Mouse (Mus musculus): ENCODE measurements around the gene Gnl2.

Gnl2 gene

DNA sequence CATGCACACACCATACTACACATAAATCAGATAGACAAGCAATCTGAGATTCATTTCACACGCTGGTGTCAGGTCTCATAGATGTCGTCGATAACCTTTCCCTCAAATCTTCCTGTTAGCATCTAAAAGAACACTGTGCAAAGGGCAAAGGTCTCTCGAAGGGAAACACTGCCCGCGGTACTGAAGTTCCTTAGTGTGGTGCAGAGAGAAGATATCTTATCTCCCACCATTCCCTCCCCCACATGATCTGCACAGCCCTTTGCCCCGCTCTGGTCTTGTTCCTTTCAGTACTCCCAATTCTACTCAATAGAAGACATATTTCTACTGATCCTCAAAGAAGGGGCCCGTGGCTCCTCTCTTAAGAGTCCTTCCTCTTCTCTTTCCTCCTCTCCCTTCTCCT lies 13.4 kb upstream of the Gnl2 start:
- DNase-seq (ENCODE audit: low spot score in 2 of 2) = no peak

- DNase-seq (ENCODE audit: low spot score in 2 of 2) = no peak
Measured at GRCm38 (mm10) chr4:125004886-125005285, 11.5 kb upstream of the Gnl2 start.

GRCm38 (mm10) chr4:125007460-125007859 lies 8.9 kb upstream of the Gnl2 start:
- DNase-seq (ENCODE audit: low spot score in 2 of 2) = no peak

DNA sequence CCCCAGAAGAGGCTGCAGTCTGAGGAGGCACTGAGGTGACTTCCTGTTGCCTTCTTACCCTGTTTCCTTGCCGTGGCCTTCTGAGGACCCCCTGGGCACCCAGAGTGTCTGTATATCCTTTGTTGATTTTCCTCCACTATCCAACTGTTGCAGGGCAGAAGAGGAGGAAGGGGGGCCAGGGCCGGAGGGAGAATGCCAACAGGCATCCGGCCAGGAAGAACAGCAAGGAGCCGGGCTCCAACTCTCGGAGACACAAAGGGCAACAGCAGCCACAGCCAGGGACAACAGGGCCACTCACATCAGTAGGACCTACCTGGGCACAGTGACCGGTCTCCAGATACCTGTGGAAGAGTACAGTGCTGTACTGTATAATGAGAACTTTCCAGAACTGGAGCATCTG lies 8.2 kb upstream of the Gnl2 start:
- DNase-seq (ENCODE audit: low spot score in 2 of 2) = no peak

DNA sequence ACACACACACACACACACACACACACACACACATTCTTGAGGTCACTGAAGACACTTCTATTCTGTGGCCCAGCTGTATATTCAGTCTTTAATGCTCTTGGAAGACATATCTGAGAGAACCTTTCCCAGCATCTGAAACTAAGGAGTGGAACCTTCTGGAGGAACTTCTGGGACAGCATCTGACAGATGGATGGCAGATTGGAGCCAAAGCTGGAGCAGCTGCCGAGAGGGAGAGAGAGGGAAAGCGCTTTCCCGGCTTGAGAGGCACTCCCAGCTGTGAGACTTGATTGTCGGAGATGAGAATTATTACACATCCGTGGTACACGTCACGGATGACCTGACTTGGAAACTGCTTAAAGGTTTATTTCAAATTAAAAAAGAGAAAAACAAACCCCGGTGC lies 7.7 kb upstream of the Gnl2 start:
- DNase-seq (ENCODE audit: low spot score in 2 of 2) = no peak

DNA sequence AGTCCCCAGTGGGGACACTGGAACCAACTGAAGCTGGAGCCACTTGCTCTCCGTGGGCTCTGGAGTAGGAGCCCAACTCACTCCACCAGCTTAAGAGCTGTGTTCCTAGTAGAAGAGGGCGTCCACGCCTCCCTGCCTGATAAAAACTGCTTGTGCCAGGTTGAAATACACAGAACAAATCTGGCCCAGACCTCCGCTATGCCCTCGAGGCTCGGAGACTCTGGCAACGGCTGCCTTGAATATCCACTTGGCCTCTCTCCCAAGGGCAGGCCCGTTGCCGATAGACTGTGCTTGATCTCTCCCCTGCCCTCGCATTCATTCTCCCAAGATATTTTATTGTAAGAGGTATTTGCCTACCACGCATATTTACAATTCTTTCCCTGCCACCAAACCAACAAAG lies 1.0 kb downstream of the Gnl2 start:
- no peak for DNase-seq (ENCODE audit: low spot score in 2 of 2)

DNA sequence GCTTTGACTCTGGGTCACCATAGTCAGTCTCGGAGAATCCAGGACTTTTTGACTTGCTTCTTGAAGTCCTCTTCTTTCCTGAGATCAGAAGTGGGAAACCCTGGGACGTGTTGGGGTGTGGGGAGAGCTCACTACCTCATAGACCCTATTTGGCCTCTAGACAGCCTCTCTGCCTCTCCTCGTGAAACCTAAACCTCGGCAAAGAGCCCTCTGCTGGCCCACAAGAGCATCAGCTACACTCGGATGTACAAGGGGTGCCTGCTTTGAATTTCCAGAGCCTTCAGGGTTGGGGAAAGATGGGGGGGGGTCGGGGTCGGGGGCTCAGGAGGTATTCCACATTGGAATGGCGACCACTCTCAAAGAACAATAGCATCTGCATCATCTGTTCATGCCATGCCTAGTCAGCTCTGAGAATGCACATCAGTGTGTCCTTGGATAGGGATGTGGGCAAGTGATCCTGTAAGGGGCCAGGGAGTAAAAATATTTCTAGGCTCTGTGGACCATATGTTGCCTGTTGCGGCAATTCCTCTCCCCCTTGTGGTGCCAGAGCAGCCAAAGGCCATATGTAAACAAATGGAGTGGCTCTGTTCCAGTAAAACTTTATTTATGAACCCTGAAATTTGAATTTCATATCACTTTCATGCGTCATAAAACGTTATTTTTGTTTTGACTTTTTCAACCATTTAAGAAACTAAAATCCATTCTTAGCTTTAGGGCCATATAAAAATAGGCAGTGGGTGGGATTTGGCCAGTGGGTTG lies 4.6 kb downstream of the Gnl2 start:
- DNase-seq (ENCODE audit: low spot score in 2 of 2) = peak; percentile 26 to 27

GRCm38 (mm10) chr4:125029891-125030614 lies 13.7 kb downstream of the Gnl2 start:
- DNase-seq (ENCODE audit: low spot score in 2 of 2) = peak; percentile 87 to 96

DNA sequence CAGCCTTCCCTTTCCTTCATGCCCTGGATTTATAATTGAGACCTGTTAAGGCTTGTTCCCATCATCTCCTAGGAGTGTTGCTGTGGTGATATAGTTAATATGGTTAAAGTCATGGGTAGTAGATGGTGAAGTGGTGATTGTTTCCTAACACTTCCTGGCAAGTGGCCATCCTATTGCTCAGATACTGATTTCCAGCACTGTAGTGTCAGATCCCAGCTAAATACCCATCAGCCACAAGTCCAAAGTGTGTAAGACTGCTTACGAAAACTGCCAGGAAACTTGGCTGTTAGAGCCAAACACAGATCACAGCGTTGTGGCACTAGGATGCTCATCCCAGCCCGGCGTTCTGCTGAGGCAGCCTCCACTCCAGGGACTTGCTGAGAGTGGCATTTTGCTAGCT lies 18.0 kb downstream of the Gnl2 start:
- DNase-seq (ENCODE audit: low spot score in 2 of 2) = no peak

- DNase-seq (ENCODE audit: low spot score in 2 of 2) = no peak
Measured at GRCm38 (mm10) chr4:125044454-125044853, 28.1 kb downstream of the Gnl2 start.

DNA sequence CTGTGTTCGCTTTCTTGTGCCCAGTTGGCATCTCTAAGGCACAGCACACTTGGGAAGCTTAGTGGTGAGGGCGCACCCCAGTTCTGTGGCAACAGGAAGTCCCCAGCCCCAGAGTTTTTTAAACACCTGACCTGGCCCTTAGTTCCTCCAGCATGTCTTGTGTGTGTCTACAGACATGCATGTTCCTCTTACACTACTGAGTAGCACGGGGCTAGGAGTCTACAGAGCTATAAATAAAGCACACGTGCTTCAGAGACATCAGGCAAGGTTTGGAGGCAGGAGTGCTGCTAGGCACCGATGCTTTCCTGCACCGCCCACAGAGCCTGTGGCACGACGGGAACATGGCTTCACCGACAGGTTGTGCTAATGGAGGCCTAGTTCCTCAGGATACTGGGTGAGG lies 39.0 kb downstream of the Gnl2 start:
- peak in 1 of 2 experiments; percentile 26 for DNase-seq (ENCODE audit: low spot score in 2 of 2)

DNA sequence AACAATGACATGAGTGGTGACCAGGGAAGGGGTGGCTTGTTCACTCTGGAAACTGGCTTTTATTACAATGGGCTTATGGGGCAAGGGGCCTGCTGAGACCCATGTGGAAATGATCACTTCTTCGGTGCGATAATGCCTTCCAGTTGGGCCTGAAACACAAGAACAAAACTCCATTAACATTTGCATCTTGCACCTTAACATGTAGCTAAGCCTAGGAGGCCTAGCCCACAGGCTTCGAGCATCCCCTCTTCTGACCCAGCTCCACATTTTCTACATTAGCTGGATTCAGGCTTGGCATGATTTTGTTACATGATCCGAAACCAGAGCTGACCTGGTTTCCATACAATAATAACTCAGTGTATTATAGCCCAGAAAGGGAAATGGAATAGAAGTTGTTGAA lies 40.1 kb downstream of the Gnl2 start:
- DNase-seq (ENCODE audit: low spot score in 2 of 2) = no peak

GRCm38 (mm10) chr4:125057273-125057672 lies 40.9 kb downstream of the Gnl2 start:
- DNase-seq (ENCODE audit: low spot score in 2 of 2) = no peak

GRCm38 (mm10) chr4:125058033-125058432 lies 41.6 kb downstream of the Gnl2 start:
- no peak for DNase-seq (ENCODE audit: low spot score in 2 of 2)

- peak; percentile 45 to 54 for DNase-seq (ENCODE audit: low spot score in 2 of 2)
Measured at GRCm38 (mm10) chr4:125059025-125059424, 42.6 kb downstream of the Gnl2 start.

- no peak for DNase-seq (ENCODE audit: low spot score in 2 of 2)
Measured at GRCm38 (mm10) chr4:125063829-125064228, 47.4 kb downstream of the Gnl2 start.

DNA sequence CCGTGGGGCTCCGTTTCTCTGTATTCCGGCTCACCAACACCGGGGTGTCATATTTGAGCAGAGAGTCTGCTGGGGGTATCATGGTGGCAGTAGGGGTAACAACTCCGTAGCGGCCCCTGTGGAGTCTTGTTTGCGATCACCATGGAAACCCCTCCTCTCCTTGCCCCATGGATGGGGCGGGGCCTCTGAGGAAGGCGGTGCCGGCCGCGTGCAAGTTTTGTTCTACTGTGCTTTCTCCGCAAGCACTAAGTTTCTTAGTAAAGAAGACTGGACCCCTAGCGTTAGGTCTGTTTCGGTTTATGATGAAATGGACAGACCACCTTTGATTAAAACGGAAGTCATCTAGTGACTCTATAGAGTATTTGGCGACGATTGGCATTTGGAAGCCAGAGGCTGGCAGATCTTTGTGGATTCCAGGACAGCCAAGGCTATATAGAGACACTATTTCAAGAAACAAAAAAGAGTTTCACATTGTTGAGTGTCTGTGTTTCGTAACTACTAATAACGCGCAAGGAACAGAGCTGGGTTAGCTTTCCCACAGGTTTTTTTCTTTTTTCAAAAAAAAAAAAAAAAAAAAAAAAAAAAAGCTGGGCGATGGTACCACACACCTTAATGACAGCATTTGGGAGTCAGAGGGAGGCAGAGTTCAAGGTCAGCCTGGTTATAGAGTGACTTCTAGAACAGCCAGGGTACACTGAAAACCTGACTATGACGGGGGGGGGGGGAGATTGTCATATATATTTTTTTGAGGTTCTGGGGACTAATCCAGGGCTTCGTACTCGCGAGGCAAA lies 49.3 kb downstream of the Gnl2 start, which contains the start of gene Dnali1:
TSS of gene Dnali1 (minus strand) at position 187 of the 791 bp plus-strand sequence.
- peak; percentile 16 to 36 for DNase-seq (ENCODE audit: low spot score in 2 of 2)

DNA sequence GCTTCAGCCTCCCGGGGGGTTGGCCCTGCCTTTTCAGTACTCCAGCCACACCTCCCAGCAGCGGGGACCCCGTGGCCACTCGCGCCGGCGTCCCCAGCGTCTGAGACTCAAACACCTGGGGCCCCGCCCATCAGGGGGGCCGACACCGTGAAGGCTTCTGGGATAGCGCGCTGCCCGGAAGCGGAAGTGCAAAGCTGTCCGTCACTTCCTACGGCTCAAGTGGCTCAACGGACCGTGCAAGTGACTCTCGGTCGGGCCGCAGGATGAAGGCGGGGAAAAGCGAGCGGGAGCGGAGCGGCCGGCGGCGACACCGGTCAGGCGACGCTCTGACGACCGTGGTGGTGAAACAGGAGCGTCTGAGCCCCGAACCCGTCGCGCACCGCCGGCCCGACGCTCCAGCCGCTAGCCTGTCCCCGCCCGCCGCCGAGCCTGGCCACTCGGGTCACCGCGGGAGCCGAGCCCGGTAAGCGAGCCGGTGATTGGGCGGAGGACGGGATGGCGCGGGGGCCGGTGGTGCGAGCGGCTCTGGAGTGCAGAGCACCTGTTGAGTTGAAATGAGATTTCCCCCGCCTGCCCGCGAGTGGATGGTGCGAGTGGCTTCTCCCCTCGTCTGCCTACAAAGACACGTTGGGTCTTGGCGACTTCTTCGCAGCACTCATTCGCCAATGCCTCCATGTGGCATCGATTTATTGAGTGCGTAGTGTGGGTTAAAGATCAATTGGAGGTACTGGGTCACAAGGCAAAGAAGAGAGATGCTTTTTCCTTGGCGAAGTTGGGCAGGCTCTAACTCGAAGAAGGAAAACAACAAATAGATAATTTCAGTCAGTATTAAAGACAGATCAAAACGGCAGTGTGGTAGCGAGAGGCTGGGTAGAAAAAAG lies 50.3 kb downstream of the Gnl2 start, which contains the start of gene Snip1:
TSS of gene Snip1 (plus strand) at position 183 of the 881 bp plus-strand sequence.
- peak; percentile 96 to 97 for DNase-seq (ENCODE audit: low spot score in 2 of 2)

GRCm38 (mm10) chr4:125077700-125078099 lies 61.3 kb downstream of the Gnl2 start:
- no peak for DNase-seq (ENCODE audit: low spot score in 2 of 2)

GRCm38 (mm10) chr4:125078698-125079097 lies 62.3 kb downstream of the Gnl2 start:
- DNase-seq (ENCODE audit: low spot score in 2 of 2) = no peak
